Mouse (Mus musculus) lung, postnatal 0 days (tissue): ENCODE data around the gene Glrx5.

Experiments
- CTCF ChIP-seq: IDR thresholded peaks from 2 replicates; pipeline ENCODE4 v1.5.1; 2016; ENCODE audit warnings: antibody characterized with exemption, mild to moderate bottlenecking
- EP300 ChIP-seq: IDR thresholded peaks from 2 replicates; pipeline ENCODE4 v1.6.1; 2016; ENCODE audit warnings: antibody characterized with exemption, mild to moderate bottlenecking, control low read depth

DNA sequence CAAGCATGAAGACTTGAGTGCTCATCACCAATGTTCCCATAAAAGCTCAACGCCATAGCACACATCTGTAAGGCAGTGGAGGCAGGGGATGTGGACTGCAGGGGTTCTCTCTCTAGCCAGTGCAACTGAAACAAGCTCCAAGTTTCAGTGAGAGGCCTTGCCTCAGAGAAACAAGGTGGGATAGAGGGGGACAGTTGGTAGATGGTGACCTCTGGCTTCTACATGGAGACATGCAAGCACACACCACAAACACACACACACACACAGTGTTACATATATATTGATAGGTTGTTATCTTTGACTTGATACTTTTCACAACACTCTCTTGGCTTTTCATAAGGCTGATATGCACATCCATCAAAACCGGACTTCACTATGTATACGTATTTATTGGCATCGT is 20.2 kb upstream of the Glrx5 start:
- TF ChIP-seq CTCF = no peak
- no peak for TF ChIP-seq EP300
